Mouse (Mus musculus): ENCODE results near the gene Ccdc51. TPM values are rescaled to one million over a fixed set of nuclear protein-coding genes. Genes with fewer than 3 reads are reported as not detected.

Ccdc51 gene
- polyA plus RNA-seq (2012): 8.7 and 9.8 TPM in 2 replicates

DNA sequence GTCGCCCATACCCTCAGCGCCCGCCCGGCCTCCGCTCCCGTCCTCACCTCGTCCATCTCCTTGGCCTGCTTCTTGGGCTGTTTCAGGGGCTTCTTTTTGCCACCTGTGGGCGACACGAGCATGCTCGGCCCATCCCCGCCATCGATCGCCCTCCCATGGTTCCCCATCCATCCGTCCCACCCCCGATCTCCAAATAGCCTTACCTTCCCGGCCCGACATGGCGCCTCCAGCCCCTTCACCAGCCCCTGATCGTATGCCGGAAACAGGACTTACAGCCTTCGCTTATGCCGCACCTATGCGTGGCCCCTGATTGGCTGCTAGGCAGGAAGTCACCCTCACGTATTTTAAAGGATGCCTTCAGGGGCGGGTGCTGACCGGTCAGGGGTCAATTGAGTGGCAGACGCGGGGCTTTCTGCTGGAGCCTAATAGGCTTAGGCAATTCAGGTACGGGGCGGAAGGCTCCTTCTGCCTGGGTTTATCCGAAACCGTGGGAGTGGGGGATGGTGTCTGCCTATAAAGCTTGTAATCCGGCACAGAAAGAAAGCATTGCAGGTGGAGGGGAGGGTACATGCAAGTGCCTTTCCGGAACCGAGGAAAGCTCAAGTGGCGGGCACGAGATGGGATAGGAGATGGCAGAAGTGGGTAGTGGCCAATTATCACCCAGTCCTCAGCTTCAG is at the start of gene Ccdc51, which contains the start of gene Tma7:
Gene Ccdc51, plus strand, starts transcription at position 370 of the 677 bp plus-strand sequence.
Gene Tma7, minus strand, starts transcription at position 464 of the 677 bp plus-strand sequence.
- no peak for TF ChIP-seq GATA1 (IDR thresholded peaks at IDR 0.05; ENCODE audit: low read length)

DNA sequence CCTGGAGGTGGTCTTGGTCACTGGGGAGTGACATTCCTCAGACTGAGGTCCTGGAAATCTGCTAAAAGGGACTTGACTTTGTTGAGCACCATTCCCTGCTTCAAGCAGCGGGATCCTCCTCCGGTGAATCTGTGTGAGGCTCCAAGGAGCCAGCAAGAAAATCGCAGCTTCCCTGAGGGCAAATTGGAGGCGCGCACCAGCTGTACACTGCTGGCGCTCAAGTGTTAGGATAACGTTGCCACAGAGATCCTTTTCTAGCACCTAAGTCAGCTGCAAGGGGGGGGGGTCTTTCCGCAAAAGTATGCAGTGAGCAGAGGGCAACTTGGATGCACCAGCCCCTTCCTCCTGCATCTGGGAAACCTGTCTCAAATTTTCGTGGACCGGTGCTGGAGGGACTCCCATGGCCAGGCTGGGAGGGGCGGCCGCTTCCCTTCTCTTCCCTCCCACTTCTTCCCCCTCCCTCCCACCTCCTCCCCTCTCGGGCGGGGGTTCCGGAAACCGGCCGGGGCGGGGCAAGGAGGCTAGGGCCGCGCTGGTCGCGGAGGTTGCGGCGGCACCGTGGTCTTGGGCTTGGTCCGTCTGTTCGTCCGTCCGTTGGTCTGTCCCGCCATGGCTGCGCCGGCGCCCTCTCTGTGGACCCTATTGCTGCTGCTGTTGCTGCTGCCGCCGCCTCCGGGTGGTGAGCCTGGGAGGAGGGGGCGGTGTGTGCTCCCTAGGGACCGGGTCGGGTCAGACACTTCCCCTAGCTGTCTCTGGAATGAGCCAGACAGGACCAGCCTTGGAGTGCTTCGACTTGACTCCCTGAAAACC is 44.0 kb upstream of the Ccdc51 start, which contains the start of gene Shisa5:
Gene Shisa5, plus strand, starts transcription at position 480 of the 810 bp plus-strand sequence.
- no peak for TF ChIP-seq GATA1 (IDR thresholded peaks at IDR 0.05; ENCODE audit: low read length)

DNA sequence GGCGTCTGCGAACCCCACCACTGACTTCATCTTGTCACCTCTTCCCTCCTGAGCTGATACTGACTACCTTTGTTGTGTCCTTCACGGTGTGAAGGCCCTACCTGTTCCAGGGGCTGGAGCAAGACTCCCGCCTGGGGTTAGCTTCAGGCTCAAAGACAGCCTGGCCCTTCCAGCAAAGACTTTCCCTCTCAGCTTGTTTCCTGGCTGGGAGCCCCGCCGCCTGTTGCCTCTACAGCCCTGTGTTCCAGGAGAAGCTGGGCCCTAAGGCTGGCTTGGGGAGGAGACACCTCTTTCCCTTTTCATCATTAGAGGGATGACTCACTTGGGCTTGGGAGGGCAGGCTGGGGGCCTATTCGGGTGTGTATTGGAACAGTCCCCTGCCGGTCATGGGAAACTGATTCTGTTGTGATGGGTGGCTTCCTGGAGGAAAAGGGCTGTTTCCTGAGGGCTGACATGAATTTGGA is 43.4 kb upstream of the Ccdc51 start:
- TF ChIP-seq GATA1 (IDR thresholded peaks at IDR 0.05; ENCODE audit: low read length): no peak

DNA sequence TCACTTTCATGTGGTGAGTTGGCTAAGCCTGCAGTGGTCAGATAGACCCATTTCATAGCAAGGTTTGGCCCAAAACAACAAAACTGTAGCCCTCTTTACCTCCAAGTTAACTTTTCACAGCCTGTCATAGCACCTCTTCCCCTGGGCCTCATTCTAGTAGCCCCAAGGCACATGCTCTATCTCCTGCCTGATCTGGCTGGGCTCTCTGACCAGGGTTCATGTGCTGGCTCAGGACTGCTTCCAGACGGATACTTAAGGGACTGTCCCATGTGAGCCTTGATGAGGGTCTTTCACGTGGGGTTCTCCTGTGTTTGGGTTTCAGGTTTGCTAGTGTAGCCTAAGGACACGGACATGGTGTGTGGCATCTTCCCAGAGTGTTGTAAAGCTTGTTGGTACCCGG is 42.6 kb upstream of the Ccdc51 start:
- no peak for TF ChIP-seq GATA1 (IDR thresholded peaks at IDR 0.05; ENCODE audit: low read length)

DNA sequence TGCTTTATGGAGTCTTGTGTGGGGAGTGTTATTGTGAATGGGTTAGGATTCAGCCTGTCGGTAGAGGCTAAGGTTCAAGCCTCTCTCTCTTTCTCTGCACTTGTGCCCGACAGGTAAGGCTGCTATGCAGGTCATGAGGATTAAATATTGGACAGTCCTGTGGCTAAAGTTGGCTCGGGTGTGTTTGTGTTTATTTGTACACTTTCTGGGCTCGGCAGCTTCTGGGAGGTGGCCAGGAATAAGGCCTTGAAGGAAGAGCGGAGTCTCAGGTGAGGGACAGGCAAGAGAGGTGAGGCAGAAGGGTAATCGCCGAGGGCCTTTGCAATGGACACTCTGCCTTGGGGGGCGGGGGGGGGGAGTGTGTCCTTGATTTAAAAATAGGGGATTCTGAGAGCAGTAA is 42.1 kb upstream of the Ccdc51 start:
- TF ChIP-seq GATA1 (IDR thresholded peaks at IDR 0.05; ENCODE audit: low read length): no peak

DNA sequence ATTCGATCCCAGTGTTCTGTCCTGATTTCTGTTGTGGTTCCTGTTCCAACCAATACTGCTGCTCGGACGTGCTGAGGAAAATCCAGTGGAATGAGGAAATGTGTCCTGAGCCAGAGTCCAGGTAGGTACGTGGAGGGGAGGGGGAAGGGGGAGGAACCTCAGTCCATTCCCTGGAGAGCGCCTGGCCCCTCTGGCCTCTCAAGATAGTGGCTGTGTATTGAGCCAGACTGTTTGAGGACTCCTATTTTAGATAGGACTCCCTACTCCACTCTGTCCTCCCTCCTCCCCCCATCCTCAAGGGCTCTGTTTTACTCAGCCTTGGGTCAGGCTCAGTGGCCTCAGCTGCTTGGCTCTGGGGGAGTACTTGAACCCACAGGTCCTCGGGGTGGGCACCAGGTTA is 41.4 kb upstream of the Ccdc51 start:
- no peak for TF ChIP-seq GATA1 (IDR thresholded peaks at IDR 0.05; ENCODE audit: low read length)

DNA sequence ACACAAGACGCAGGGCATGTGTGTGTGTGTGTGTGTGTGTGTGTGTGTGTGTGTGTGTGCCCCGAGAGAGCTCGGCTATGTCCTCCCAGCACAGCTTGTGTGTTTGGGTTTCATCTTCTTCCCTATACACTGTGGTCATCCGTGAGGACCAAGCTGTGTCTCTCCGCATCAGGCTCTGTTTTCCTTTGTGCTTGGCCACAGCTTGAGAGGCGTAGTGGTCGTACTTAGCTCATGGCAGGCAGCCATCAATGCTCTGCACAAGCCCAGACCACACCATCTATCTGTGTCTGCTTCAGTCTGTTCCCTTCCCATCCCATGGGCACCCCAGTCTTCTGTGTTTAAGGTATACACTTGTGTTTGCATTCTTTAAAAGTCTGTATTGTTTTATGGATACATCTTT is 40.9 kb upstream of the Ccdc51 start:
- TF ChIP-seq GATA1 (IDR thresholded peaks at IDR 0.05; ENCODE audit: low read length): no peak

DNA sequence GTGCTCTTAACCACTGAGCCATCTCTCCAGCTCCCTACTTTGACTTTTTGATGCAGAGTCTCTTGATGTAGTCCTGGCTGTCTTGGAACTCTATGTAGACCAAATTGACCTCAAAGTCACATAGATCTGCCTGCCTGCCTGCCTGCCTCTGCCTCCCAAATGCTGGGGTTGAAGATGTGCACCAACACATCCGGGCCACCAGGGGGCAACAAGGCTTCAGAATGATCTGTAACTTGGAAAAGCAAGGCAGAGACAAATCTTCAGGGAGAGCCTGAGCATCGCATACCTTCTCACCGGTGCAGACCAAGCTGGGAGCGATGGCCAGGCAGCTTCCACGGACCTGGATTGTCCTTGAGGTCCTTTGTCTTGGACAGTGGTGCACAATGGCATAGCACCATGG is 36.0 kb upstream of the Ccdc51 start:
- TF ChIP-seq GATA1 (IDR thresholded peaks at IDR 0.05; ENCODE audit: low read length): no peak

DNA sequence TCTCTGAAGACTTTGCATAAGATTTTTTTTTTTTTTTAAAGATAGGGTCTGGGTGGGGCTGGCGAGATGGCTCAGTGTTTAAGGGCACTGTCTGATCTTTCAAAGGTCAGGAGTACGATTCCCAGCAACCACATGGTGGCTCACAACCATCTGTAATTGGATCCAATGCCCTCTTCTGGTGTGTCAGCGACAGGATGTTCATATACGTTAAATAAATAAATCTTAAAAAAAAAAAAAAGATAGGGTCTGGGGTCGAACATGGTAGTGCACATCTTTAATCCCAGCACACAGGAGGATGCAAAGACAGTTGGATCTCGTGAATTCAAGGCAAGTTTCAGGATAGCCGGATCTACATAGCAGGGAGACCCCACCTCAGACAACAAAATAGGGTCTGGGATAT is 33.0 kb upstream of the Ccdc51 start:
- no peak for TF ChIP-seq GATA1 (IDR thresholded peaks at IDR 0.05; ENCODE audit: low read length)

DNA sequence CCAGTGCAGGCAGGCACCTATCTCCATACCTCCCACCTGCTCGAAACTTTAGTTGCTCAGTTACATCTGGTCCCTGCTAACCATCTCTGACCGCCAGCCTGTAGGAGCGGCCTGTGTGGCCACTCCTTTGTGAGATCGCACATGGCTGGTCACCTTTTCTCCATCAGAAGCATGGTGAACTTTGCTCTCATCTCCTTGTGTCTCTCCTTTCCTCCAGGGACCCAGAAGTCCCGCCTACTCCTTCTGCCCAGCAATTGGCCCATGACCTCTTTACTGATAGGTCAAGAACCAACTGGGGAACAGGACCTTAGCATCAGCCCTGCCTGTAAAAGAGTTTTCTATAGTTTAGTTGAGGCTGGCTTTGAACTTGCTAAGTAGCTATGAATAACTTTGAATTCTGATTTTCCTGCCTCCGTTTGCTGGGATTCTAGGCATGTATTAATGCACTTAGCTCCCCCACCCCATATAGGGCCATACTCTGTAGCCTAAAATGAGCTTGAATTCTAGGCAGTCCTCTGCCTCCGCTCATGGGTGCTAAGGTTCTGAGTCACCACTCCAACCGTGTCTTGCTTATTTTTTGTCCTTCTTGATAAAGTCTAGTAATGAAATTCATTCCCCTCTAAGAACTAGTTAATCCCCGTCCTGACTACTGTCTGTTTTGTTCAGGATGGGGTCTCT is 32.2 kb upstream of the Ccdc51 start:
- no peak for TF ChIP-seq GATA1 (IDR thresholded peaks at IDR 0.05; ENCODE audit: low read length)

DNA sequence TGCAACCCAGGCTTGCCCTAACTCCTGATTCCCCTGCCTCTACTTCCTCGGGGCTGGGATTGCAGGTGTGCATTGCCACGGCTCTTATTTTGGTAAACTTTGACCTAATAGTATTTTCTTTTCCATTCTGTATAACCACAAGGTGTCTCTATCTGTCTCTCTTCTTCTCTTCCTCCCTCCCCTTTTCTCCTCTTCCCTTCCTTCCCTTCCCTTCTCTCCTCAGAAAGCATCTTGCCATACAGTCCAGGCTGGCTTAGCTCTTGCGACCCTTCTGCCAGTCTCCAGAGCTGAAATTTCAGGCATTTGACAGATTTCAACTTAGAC is 31.7 kb upstream of the Ccdc51 start:
- TF ChIP-seq GATA1 (IDR thresholded peaks at IDR 0.05; ENCODE audit: low read length): no peak

DNA sequence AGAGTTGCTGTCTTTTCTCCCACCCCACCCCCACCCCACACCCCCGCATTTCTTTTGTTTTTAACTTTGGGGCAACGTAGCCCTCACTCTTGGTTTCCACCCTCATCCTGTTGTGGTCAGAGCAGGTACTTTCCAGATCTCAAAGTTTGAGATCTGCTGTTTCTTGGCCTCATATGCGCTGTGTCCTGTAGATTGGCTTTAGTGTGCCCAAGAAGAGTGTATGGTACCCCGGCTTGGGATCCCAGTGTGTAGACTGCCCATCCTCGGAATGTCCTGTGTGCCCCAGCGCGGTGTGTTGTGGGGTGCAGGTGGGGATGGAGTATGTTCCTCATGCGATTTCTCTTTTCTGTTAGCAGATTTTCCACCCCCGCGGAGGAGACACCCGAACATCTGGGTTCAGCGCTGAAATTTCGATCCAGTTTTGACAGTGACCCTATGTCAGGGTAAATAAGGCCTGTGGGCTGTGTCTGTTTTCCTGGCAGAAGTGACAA is 31.2 kb upstream of the Ccdc51 start:
- TF ChIP-seq GATA1 (IDR thresholded peaks at IDR 0.05; ENCODE audit: low read length): no peak

DNA sequence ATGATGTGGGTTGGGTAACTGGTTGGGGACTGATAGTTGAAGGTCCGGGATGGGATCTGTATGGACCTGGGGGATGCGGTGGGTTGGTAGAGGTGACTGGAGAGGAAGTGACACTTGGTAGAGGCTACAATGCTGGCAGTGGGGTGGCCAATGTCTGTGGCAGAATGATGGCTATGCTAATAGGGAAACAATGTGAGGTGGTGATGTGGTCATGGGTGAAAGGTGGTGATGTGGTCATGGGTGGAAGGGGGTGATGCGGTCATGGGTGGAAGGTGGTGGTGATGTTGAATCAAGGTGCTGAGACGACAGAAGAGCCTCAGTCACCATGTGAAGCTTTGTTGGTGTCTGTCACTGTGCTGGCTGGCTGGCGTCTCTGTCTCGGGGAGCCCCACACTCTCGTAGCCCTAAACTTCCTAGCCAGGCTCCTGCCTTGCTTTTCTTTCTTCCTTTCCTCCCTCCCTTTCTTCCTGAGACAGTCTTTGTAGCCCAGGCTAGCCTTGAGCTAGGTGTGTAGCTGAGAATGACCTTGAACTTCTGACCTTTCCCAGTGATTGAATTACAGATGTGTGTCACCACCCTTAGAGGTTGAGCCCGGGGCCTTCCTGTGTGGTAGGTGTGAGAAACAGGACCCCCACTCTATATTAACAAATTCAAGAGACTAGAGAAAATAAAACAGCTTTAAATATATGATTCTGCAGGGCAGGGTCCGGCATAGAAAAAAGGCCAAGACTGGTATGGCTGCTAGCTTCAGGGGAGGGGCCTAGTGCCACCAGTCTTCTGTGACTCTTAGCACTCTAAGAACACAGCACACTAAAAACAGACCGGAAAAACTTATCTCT is 30.4 kb upstream of the Ccdc51 start:
- TF ChIP-seq GATA1 (IDR thresholded peaks at IDR 0.05; ENCODE audit: low read length): no peak

DNA sequence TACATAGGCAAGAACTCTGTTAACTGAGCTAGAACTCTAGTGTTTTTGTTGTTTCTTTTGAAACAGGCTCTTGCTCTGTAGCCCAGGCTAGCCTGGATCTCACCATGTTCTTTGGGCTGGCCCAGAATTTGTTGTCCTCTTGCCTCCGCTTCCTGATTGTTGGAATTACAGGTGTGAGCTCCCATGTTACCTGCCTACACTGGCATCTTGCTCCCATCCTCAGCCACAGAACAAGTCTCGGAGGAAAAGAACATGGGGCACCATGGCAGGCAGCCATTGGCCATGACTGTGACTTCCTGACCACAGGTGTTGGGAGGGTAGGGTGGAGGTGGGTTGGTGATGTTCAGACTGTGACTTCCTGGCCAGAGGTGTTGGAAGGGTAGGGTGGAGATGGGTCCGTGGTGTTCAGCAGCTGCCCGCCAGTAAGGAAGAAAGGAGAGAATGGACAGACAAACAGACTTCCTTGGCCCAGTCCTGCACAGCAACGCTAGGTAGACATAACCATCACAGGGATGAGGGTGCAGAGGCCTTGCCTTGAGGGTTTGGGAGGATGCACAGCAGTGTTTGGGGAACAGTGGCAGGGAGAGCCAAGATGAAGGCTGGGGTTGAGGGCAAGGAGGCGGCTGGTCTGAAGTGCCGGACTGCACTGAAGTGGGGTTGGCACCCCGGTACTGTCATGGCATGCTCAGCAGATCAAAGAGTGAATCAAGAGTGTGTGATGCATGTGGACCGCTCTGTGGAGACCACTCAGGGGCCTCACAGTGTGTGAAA is 29.6 kb upstream of the Ccdc51 start:
- TF ChIP-seq GATA1 (IDR thresholded peaks at IDR 0.05; ENCODE audit: low read length): no peak
